Mouse (Mus musculus) small intestine, adult 10 weeks (tissue): ENCODE results near the gene Cct7. TPM values are rescaled to one million over a fixed set of nuclear protein-coding genes. Genes with fewer than 3 reads are reported as not detected.

Experiments used
- polyA plus RNA-seq: library from polyadenylated mRNA; stranded (reverse); fragments of 350-450 nt; fragmentation: Illumina TruSeq; extraction: RNeasy Lipid Tissue Mini Kit (QIAGEN cat#74804); gene quantifications from one replicate; pipeline ENCODE4 v1.2.3, GENCODE M21; 2014; ENCODE audit warnings: low replicate concordance

The Cct7 gene
- polyA plus RNA-seq: 48.3 TPM

DNA sequence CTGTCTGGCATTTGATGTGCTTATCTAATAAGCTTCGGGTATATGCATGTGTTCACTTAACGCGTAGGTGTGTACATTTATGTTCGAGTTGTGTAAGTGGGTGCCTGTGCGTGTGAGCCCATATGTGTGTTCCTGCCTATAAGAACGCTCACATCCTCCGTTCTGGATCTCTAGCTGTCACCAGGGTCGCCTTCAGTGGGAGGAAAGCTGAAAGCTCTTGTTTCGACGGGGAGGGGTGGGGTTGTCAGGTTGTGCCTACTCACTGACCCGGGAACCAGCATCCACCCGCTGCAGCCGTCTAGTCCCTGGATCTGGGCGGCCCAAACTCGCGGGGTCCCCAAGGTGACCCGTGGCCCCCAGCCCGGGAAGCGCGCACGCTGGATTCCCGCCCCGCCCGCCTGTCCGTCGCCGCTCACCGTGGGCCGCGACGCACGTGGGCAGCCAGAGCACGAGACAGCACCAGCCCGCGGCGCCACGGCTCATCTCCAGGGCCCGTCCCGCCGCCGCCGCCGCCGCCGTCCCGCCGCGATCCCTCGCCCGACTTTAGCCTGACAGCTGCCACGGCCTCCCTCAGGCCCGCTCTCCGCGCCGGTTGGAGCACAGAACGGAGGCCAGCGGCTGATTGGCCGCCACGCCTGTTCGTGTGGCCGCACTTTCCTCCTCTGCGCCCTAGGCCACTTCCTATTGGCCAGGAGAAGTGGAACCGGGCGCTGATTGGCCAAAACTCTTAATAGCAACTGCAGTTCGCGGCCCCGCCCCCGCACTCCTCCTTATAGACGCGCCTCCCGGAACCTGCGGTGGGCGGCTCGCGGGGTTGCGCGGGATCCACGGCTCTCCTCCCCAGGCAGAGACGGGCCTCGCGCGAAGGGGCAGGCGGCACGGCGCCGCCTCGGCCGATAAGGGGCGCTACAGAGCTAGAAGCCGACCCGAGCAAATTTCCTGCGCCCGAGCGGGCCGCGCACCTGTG lies at the start of gene Cct7:
Cct7 (plus strand) TSS at position 818 of the 967 bp plus-strand sequence.

DNA sequence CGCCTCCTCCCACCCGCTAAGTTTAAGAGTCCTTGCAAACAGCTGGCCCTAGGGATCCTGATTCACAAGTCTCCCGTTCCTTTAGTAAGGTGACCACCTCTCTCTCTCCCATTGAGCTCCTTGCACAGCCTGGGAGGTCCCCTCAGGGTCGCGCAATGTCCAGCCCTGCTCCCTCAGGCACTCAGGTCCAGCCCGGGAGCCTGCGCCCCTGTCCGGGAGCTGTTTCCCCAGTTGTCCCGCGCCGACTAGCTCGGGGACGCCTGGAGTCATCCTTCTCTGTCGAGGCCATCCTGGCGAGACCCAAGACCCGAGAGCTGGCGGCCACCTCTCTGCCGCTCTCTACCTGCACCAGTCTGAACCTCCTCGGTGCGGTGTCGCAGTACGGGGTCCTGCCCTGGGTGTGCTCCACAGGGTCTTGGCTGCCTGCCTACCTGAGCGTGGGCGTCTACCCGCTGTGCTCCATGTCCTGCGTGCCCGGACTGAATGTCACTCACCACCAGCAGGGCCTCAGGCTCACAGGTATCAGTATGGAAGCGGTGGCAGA lies 27.4 kb upstream of the Cct7 start, which contains the start of gene Noto:
Noto (plus strand) TSS at position 51 of the 544 bp plus-strand sequence.

DNA sequence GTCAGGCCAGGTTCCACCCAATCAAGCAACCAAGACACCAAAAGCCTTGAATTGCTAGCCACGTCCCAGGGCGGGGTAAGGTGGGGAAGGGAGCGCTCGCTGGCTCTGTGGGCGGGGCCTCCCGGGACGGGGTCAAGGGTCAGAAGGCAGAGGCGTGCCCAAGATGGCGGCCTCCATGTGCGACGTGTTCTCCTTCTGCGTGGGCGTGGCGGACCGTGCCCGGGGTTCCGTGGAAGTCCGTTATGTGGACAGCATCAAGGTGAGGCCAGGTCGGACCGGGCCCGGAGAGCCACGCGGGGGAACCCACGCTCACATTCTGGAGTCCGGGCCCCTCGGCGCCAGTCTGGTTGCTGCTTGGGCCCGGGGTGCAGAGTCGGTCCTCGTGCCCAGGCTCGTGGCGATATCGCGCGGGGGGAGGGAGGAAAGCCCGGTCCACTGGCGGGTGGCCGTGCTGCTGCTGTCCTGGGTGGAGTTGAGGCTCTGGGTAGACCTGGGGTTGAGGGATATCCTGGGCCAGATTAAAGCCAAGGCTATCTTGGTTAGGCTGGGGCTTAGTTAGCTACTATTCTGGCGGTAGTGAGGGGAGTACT lies 19.4 kb upstream of the Cct7 start, which contains the start of gene Smyd5:
Smyd5 (plus strand) TSS at position 148 of the 590 bp plus-strand sequence.

DNA sequence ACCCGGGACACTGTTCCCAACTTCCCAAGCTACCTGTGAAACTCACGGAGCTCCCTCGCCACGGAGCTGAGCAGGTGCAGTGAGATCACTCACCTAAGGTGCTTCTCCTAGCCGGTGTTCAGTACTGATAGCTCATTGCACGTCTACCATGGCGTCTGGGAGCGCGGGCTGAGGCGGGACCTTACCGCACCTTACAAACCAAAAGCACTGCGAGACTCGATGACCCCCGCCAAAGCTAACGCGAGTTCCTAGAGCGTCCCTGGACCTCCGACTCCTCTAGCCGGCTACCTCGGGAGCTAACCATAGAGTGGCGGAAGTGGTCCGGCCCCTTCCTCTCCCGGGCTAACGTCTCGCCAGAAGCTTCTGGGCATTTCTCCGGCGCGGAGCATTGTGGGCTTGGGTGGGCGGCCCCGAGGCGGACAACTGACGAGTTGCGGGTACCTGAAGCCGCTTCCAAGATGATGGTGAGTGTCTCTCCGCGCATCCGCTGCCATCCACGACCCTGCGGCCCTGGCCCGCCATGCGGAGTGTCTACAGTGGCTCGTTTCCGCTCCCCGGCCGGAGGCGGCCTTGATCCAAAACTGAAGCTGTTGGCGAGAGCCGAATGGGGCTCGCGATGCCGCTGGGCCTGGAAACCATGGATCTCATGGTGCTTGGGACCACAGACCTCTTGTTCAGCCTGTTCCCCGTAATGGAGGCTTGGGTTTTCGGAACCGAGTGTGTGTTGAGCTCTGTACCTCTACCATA lies 523 bp downstream of the Cct7 start, which contains the start of gene Pradc1:
Pradc1 (minus strand) TSS at position 307 of the 747 bp plus-strand sequence.

DNA sequence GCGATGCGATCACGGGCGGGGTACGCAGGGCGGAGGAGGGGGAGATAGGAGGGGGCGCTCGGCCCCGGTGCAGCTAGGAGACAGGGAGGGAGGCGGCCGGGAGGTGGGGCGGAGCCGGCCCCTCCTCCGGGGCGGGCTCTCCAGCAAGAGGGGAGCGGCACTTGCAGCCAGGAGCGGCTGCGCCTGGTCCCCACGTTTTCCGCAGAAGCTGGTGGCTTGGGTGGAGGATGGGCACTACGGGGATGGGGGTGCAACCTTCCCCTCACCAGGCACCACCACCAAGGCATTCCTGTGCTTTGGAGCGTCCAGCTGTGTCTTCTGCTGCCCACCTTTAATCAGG lies 51.6 kb downstream of the Cct7 start, which contains the start of gene Fbxo41:
Fbxo41 (minus strand) TSS at position 84 of the 340 bp plus-strand sequence.

DNA sequence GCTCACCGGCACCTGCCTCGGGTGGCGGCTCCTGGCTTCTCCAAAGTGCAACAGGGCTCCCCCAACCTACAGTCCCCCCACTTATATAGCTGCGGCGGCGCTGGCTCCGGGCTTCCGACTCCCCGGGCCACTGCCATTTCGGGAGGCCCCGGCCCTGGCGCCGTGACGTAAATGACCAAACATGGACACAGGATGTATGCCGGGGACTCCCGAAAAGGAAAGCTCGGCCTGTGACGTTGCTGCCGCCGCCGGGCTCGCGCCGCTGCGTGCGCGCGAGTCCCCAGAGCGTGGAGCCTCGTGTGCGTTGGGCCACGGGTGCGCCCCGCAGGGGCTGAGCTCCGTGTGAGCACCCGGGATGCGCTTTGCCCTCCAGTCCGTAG lies 62.2 kb downstream of the Cct7 start, which contains the start of gene Egr4:
Egr4 (minus strand) TSS at position 59 of the 380 bp plus-strand sequence.

Other genes with a start within 250 kb of the Cct7 start
- 0.33 TPM for gene Sfxn5, start 118.1 kb upstream of the Cct7 start, polyA plus RNA-seq
- 0.15 TPM for gene Rab11fip5, start 76.9 kb upstream of the Cct7 start, polyA plus RNA-seq
- not detected for gene Noto, start 27.6 kb upstream of the Cct7 start, polyA plus RNA-seq
- 0.82 TPM for gene Smyd5, start 19.5 kb upstream of the Cct7 start, polyA plus RNA-seq
- gene Pradc1, start 456 bp downstream of the Cct7 start, polyA plus RNA-seq: 3.8 TPM
- gene Fbxo41, start 51.5 kb downstream of the Cct7 start, polyA plus RNA-seq: not detected
- gene Egr4, start 62.1 kb downstream of the Cct7 start, polyA plus RNA-seq: not detected
- 3.3 TPM for gene Alms1, start 136.0 kb downstream of the Cct7 start, polyA plus RNA-seq